Mouse (Mus musculus) NIH3T3 (cell line): ENCODE data around the gene Esyt1.

ENCODE experiments used
- DNase-seq: peaks from one replicate; pipeline ENCODE4 v3.0.0-alpha.2; 2012; ENCODE audit warnings: low read depth

The Esyt1 gene

DNA sequence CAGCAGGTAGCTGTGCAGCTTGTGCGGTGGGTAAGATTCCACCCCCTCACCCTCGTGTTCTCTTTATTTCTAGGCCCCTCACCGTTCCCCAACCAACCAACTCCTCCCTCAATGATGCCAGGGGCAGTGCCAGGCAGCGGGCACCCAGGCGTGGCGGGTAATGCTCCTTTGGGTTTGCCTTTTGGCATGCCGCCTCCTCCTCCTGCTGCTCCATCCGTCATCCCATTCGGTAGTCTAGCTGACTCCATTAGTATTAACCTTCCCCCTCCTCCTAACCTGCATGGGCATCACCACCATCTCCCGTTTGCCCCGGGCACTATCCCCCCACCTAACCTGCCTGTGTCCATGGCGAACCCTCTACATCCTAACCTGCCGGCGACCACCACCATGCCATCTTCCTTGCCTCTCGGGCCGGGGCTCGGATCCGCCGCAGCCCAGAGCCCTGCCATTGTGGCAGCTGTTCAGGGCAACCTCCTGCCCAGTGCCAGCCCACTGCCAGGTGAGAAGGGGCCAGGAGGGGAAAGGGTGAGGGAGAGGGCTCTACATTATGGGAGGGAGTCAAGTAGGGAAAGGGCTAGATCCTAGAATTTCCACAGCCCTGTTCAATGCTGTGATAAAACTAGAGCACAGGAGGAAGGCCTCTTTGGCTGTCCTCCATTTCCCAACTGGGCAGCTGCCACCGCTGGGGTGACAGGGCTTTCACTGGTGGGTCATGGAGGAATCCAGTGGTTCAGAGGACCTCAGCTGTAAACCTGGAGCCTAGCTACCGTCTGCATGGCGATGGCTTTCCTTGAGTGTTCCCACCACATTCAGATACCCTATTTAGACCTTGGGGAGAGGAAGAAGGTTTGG is 37.6 kb downstream of the Esyt1 start:
- DNase-seq = no peak

DNA sequence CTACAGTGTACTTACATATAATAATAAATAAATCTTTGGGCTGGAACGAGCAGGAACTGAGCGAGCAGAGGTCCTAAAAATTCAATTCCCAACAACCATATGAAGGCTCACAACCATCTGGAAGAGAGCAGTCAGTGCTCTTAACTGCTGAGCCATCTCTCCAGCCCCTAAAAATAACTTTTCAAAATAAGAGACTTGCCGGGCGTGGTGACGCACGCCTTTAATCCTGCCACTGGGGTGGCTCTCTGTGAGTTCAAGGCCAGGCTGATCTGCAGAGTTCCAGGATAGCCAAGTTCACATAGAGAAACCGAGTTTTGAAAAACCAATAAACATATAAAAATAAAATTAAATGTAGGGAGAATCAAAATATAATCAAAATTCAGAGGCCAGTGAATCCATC is 39.3 kb downstream of the Esyt1 start:
- DNase-seq = no peak

DNA sequence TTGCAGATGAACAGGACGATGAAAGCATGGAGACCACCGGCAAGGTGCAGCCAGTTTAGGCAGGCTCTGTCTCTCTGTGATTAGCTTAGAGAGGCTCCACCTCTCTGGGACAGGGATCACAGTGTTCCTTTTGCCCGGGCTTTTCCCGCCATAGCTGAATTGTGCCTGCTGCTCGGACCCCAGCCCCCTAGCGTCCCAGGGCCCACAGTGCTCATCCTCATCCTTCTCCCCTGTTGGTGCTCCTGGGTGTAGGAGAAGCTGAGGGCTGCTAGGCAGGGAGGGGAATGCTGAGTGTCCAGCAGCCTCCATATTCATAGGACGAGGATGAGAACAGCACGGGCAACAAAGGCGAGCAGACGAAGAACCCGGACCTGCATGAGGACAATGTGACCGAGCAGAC is 51.3 kb downstream of the Esyt1 start:
- DNase-seq = no peak

GRCm38 (mm10) chr10:128460270-128460630 is 65.4 kb downstream of the Esyt1 start:
- no peak for DNase-seq
